Mouse (Mus musculus): ENCODE measurements around the gene Rag2. TPM values are rescaled to one million over a fixed set of nuclear protein-coding genes. Genes with fewer than 3 reads are reported as not detected.

Rag2 gene
- polyA plus RNA-seq, 1 experiment = not detected

DNA sequence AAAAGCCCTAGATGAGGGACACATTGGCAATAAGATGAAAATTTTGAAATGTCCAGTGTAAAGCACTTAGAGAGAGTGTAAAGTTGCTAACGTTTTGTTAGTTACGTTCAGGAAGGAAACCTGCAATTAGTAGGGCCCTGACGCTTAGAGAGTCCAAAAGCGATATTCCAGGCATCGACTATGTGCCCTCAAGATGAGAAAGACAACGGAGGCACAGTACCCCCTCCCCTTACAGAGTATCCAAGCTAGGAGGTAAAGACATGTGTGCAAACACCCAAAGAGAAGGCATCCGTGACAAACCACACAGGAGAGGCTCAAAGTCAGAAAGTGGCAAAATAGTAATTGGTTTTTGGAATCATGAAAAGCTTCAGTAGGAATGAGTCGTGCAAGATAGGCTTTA is 31.6 kb upstream of the Rag2 start:
- Histone ChIP-seq H3K27ac (ENCODE audit: insufficient read depth, low read length) (no peak overlapping the region), H3K4me3 (replicated peaks; ENCODE audit: insufficient read depth, low read depth, low read length) (no peak overlapping the region), H3K4me1 (ENCODE audit: control insufficient read depth, insufficient read depth, low read length) (peaks cover 14% of the 10 kb centered on the region), H3K27me3 (ENCODE audit: control insufficient read depth, insufficient read depth, low read length) (no peaks in the 10 kb centered on the region)
- 69% methylated on average over 8 of the region's 8 CpGs for WGBS
- no peak for TF ChIP-seq POLR2A (IDR thresholded peaks at IDR 0.05; ENCODE audit: borderline replicate concordance, insufficient read depth, low read length)
- TF ChIP-seq CTCF (IDR thresholded peaks at IDR 0.05; ENCODE audit: borderline replicate concordance, insufficient read depth, low read depth, low read length) = no peak
- no peak for DNase-seq

DNA sequence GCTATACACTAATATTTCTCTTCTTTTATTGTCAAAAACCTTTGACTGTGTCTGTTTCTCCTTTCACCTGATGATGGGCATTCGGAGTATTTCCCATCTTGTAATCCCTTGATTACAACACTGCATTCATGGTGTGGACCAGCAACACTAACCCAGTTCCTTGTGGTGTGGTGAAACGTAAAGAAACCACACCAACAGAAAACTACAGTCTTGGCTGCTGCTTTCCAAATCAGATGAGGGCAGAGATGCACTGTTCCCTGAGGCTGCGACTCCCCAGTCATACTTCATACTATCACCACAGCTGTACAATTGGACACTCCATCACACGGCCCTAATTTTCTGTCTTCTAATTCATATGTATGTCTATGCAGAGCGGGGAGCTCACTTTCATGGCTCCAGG is 29.8 kb upstream of the Rag2 start:
- no peaks in the 10 kb centered on the region for H3K27me3 ChIP-seq (ENCODE audit: control insufficient read depth, insufficient read depth, low read length)
- DNase-seq = no peak
- no peak overlapping the region for H3K27ac ChIP-seq (ENCODE audit: insufficient read depth, low read length)
- H3K4me1 ChIP-seq (ENCODE audit: control insufficient read depth, insufficient read depth, low read length) = peaks cover 17% of the 10 kb centered on the region
- TF ChIP-seq POLR2A (IDR thresholded peaks at IDR 0.05; ENCODE audit: borderline replicate concordance, insufficient read depth, low read length) = no peak
- TF ChIP-seq CTCF (IDR thresholded peaks at IDR 0.05; ENCODE audit: borderline replicate concordance, insufficient read depth, low read depth, low read length) = no peak
- no peak overlapping the region for H3K4me3 ChIP-seq (replicated peaks; ENCODE audit: insufficient read depth, low read depth, low read length)
- WGBS = 98% methylated on average over 5 of the region's 5 CpGs

DNA sequence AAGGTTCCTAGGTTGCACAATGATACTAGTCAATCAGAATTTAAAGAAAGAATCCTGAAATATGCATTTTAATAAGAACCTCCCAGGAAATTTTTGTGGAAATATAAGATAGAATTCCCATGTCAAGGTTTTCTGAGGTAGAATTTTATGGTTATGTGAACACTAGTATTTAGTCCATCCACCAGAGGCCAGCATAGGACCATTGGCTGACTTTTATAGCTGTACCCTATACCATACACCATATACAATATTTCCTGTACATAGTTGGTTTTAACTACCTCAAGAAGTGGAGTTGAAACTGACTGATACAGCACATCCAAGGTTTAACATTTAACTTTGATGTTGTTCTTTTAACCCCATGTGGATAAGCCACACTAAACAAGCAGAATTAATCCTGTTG is 27.3 kb upstream of the Rag2 start:
- DNase-seq = no peak
- Histone ChIP-seq H3K4me3 (replicated peaks; ENCODE audit: insufficient read depth, low read depth, low read length) (no peak overlapping the region), H3K27me3 (ENCODE audit: control insufficient read depth, insufficient read depth, low read length) (no peaks in the 10 kb centered on the region), H3K27ac (ENCODE audit: insufficient read depth, low read length) (no peak overlapping the region), H3K4me1 (ENCODE audit: control insufficient read depth, insufficient read depth, low read length) (peaks cover 12% of the 10 kb centered on the region; the same call in 1 of the 2 replicates)
- TF ChIP-seq POLR2A (IDR thresholded peaks at IDR 0.05; ENCODE audit: borderline replicate concordance, insufficient read depth, low read length) (no peak), CTCF (IDR thresholded peaks at IDR 0.05; ENCODE audit: borderline replicate concordance, insufficient read depth, low read depth, low read length) (no peak; the same call in 1 of the 2 replicates)

DNA sequence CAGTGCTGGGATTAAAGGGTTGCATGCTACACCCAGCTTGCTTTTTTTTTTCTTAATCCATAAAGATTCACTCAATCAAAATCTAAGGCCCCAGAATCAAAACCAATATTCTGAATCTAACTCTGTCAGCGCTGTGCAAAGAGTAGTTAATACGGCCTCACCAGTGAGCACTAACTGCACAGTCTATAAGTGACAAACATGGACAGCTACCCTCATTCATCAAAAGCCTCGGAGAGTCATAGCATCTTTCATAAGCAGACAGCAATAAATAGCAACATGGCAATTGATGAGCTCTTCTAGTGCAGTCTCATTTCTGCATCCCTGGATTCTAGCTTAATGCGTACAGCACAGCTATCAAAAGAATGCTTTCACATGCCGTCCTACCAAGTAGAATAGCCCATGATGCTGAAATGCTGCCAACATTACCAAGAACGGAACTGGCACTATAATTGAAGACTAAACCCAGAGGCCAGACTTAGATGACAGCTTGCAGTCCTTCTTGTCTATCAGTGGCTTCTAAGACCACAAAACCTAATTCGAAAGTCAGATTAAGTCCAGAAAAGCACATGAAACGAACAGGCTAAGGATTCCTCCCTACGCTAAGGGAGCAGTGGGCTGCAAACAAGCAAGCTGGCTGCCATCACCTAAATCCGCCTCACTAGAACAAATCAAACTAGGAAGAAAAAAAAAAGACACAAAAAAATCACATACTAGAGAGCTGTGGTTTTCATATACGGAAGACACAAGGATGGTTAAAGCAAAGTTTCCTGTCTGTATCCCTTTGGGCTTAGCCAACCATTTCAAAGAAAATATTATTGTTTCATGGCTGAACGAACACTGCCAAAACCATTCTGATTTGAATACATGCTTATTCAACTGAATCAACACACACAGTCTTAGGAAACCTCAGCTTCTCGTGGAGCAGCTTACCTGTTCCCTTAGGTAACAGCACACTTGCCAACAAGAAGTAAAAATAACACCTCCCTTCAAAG is 26.0 kb upstream of the Rag2 start:
- H3K4me1 ChIP-seq (ENCODE audit: control insufficient read depth, insufficient read depth, low read length) = peaks cover 3% of the 10 kb centered on the region; the same call in 1 of the 2 replicates
- 23% methylated on average over 13 of the region's 13 CpGs for WGBS
- no peaks in the 10 kb centered on the region for H3K27me3 ChIP-seq (ENCODE audit: control insufficient read depth, insufficient read depth, low read length)
- peak; percentile 42 to 64 for DNase-seq
- TF ChIP-seq POLR2A (IDR thresholded peaks at IDR 0.05; ENCODE audit: borderline replicate concordance, insufficient read depth, low read length) = no peak
- no peak for TF ChIP-seq CTCF (IDR thresholded peaks at IDR 0.05; ENCODE audit: borderline replicate concordance, insufficient read depth, low read depth, low read length)
- H3K4me3 ChIP-seq (replicated peaks; ENCODE audit: insufficient read depth, low read depth, low read length) = peak overlapping the region; percentile 41
- H3K27ac ChIP-seq (ENCODE audit: insufficient read depth, low read length) = no peak overlapping the region

DNA sequence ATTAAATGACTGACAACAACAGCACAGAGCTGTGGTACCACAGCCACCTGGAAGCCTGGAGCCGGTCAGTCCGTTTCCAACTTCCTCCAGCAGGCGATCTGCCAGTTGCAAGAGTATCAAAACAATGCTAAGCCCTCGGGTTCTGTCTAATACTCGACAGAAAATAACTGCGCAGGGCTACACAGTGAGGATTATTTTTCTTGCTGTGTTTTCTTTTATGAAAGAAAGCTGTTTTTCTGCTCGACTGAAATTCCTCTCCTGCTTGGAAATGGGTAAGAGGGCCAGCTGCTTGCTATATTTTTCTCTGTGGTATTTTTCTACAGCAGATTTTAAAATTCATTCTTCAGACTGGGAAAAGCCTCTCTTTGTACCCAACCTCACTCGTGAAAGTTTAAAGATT is 23.8 kb upstream of the Rag2 start:
- TF ChIP-seq CTCF (IDR thresholded peaks at IDR 0.05; ENCODE audit: borderline replicate concordance, insufficient read depth, low read depth, low read length) = no peak
- TF ChIP-seq POLR2A (IDR thresholded peaks at IDR 0.05; ENCODE audit: borderline replicate concordance, insufficient read depth, low read length) = no peak
- peaks cover 3% of the 10 kb centered on the region; the same call in 1 of the 2 replicates for H3K4me1 ChIP-seq (ENCODE audit: control insufficient read depth, insufficient read depth, low read length)
- peak; percentile 71 to 80 for DNase-seq
- 0 out of 2 replicates have a peak overlapping the region, but pooled peaks have one; percentile 33 for H3K27ac ChIP-seq (ENCODE audit: insufficient read depth, low read length)
- no peak overlapping the region for H3K4me3 ChIP-seq (replicated peaks; ENCODE audit: insufficient read depth, low read depth, low read length)
- 9% methylated on average over 8 of the region's 8 CpGs for WGBS
- no peaks in the 10 kb centered on the region for H3K27me3 ChIP-seq (ENCODE audit: control insufficient read depth, insufficient read depth, low read length)

DNA sequence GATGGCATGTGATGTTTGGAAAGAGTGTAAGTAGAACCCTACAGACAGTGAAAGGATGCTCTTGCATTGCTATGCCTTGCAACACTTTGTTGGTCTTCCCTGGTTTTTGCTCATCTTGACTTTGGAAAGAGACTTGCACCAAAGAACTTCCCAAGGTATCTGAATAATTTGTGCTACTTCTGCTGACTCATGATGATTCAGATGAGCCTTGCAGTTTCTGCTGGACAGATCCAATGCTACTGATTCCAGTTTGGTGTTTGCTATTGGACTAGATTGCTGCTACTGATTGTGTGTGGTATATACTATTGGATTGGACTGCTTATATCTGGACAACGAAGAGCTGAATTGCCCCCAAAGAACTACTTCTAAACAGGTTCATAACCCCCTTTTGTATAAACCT is 21.4 kb upstream of the Rag2 start:
- Histone ChIP-seq H3K4me1 (ENCODE audit: control insufficient read depth, insufficient read depth, low read length) (peaks cover 3% of the 10 kb centered on the region; the same call in 1 of the 2 replicates), H3K27ac (ENCODE audit: insufficient read depth, low read length) (no peak overlapping the region), H3K27me3 (ENCODE audit: control insufficient read depth, insufficient read depth, low read length) (no peaks in the 10 kb centered on the region), H3K4me3 (replicated peaks; ENCODE audit: insufficient read depth, low read depth, low read length) (no peak overlapping the region)
- TF ChIP-seq POLR2A (IDR thresholded peaks at IDR 0.05; ENCODE audit: borderline replicate concordance, insufficient read depth, low read length) (no peak), CTCF (IDR thresholded peaks at IDR 0.05; ENCODE audit: borderline replicate concordance, insufficient read depth, low read depth, low read length) (no peak)
- DNase-seq = no peak
- 85% methylated on average over 1 of the region's 1 CpGs for WGBS

DNA sequence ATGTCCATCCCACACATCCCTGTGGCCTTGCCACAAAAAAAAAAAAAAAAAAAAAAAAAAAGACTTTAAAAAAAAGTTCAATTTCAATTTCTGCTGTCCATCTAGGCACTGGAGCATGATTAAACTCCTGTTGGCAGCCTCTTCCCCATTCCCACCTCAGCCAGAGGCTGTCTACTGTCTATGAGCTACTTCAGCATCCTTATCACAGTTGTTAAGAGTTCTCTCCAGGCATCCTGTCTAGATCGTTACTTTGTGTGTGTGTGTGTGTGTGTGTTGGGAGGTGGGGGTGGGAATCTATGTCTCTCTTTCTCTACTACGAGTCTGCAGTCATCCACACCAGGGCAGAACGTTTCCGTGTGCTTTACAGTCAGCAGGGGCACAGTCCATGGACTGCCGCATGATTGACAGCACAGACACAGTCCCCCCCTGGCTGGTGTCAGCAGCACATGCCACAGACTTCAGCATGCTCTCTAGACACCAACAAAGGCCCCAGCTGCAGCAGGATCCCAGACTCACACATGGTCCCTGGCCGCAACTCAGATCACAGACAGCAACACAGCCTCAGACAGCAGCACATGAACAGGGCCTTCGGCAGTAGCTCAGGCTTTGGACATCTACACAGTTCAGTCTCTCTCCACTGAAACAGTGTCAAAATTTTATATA is 16.2 kb upstream of the Rag2 start:
- WGBS = 35% methylated on average over 7 of the region's 7 CpGs
- DNase-seq = no peak
- H3K4me1 ChIP-seq (ENCODE audit: control insufficient read depth, insufficient read depth, low read length) = no peaks in the 10 kb centered on the region
- H3K27me3 ChIP-seq (ENCODE audit: control insufficient read depth, insufficient read depth, low read length) = no peaks in the 10 kb centered on the region
- no peak overlapping the region for H3K4me3 ChIP-seq (replicated peaks; ENCODE audit: insufficient read depth, low read depth, low read length)
- no peak overlapping the region for H3K27ac ChIP-seq (ENCODE audit: insufficient read depth, low read length)
- no peak for TF ChIP-seq POLR2A (IDR thresholded peaks at IDR 0.05; ENCODE audit: borderline replicate concordance, insufficient read depth, low read length)
- no peak for TF ChIP-seq CTCF (IDR thresholded peaks at IDR 0.05; ENCODE audit: borderline replicate concordance, insufficient read depth, low read depth, low read length)

Measured in cerebellum, adult 2 months (tissue).